Mouse (Mus musculus) left cerebral cortex, postnatal 10 days (tissue): ENCODE measurements at regions not wholly inside any gene's neighbourhood (a gene's known extent, or its start where the extent isn't known, plus 50 kb on each side); places are given as distances from the start of the nearest gene placed in this dataset.

Source experiments
- DNase-seq, 2 experiments: peaks; one replicate each; pipeline ENCODE4 v3.0.0; 2021 to 2022; ENCODE audit warnings: low spot score in 2 of 2, mixed read lengths in 1 of 2; ENCODE audit errors: extremely low spot score in 1 of 2
- intact Hi-C: fragments of 180-260 bp; cut with DNase I; formaldehyde crosslinking; loops from one replicate; pipeline ENCODE4 v1.15.1; 2025

GRCm38 (mm10) chr13:79182630-79183412 lies 983.3 kb upstream of the Nr2f1 start:
- DNase-seq: peak in 1 of 2 experiments; percentile 11
- intact Hi-C loops: no loop called here

GRCm38 (mm10) chr13:79158757-79159156 lies 959.2 kb upstream of the Nr2f1 start:
- intact Hi-C loops: no loop called here
- no peak for DNase-seq

DNA sequence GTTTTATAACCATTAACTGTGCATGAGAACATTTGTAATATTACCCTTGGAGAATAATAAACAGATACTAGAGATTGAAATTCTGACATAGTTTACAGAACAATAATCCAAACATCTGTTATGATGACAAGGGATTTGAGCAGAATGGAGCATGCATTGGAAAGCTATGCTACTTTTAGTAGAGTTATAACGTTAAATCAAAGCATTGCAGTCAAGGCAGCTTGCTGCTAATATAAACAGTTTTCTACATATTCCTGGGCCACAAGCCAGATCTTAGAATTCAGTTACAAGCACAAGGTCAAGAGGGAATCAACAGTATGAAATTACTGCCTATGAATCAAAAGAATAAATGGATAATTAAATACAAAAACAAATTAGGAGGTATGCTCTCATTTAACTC lies 943.3 kb upstream of the Nr2f1 start:
- DNase-seq: no peak
- intact Hi-C loops: no loop called here

GRCm38 (mm10) chr13:79141362-79141966 lies 941.9 kb upstream of the Nr2f1 start:
- no peak for DNase-seq
- intact Hi-C loops: no loop called here

GRCm38 (mm10) chr13:79138747-79139146 lies 939.2 kb upstream of the Nr2f1 start:
- intact Hi-C loops: no loop called here

DNA sequence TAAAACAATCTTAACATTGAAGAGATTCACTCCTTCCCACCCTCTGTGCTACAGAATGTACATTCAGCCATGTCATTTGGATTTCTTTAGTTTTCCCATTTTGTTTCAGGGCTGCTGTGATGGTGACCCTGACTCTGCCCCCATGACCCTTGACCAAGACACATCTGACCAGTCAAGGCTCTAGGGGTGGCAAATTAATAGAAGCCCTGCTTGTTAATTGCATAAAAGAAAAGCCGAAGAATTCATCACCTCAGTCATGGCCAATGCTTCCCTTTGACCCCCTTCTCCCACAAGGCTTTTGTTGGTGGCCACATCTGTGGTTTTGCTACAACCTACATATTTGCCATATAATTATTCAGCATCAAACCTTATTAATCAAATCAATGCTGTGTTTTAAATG lies 937.2 kb upstream of the Nr2f1 start:
- DNase-seq: no peak
- intact Hi-C loops: no loop called here

More at GRCm38 (mm10) chr13:79138747-79139146, 939.2 kb upstream of the Nr2f1 start:
- no peak for DNase-seq
